Mouse (Mus musculus) heart, postnatal 0 days (tissue): ENCODE data around the gene Zbtb38.

Source experiments
- CTCF ChIP-seq: IDR thresholded peaks from 2 replicates; pipeline ENCODE4 v1.5.1; 2016; ENCODE audit warnings: antibody characterized with exemption, control low read depth, low read depth
- EP300 ChIP-seq: IDR thresholded peaks from 2 replicates; pipeline ENCODE4 v1.6.1; 2016; ENCODE audit warnings: antibody characterized with exemption, low read depth

- TF ChIP-seq CTCF = no peak
- TF ChIP-seq EP300 = no peak
These were observed 114.1 kb downstream of the Zbtb38 start for GRCm38 (mm10) chr9:96638508-96638907.
